ENCODE assay signal across 8 mouse cellular contexts in the genomic region with DNA sequence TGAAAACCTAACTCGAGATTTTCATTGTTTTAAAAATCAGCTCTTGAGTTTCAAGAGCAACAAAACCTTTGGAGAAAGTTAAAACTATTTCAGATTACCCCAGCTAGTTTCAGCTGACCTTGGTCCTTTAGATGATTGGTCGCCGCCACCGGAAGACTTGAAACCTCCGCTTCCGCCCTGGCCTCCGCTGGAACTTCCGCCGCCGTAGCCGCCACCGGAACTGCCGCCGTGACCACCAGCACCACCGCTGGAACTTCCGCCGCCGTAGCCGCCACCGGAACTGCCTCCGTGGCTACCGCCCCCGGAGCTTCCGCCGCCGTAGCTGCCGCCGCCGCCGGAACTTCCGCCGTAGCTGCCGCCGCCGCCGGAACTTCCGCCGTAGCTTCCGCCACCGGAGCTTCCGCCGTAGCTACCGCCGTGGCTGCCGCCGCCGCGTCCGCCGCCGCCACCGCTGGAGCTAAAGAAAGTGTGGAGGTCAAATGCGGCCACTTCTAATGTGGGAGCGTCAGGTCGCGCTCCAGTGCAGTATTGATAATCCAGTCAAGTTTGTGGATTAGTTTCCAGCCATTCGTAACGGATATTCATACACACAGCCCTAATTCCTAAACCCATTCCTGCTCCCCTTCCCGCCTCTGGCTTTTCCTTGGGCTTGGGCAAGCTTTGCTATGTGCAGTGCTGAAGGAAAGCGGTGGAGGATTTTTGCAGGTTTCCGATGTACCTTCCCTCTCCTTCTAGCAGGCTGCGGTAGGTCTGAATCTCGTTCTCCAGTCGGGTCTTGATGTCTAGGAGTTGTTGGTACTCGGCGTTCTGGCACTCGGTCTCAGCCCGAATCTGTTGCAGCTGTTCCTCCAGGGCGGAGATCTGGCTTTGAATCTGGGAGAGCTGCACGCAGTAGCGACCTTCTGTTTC. TPM values are rescaled to one million over a fixed set of nuclear protein-coding genes. Genes with fewer than 3 reads are reported as not detected.
DNase-seq lines count a peak whose midpoint lies in the region; ATAC-seq and TF ChIP-seq lines count a peak whose summit lies in the region.

No protein-coding gene starts in this region.

- H3K4me2 ChIP-seq in hindbrain, postnatal 0 days (ENCODE audit: low read depth, low read length) = peak overlapping the region; percentile 69

- 1% methylated on average over 71 of the region's 71 CpGs for WGBS in hindbrain, postnatal 0 days
- 5% methylated on average over 69 of the region's 71 CpGs for WGBS in macrophage (ENCODE audit: missing documents)

- no peaks in the 10 kb centered on the region for H3K9me3 ChIP-seq in hindbrain, postnatal 0 days (ENCODE audit: low read length)

- no peaks in the 10 kb centered on the region for H3K4me1 ChIP-seq in hindbrain, postnatal 0 days (ENCODE audit: insufficient read depth, low read length)

- peak; percentile 65 for DNase-seq in WW6 (ENCODE audit: low read depth, low spot score)
- DNase-seq in cerebellum, postnatal 36 days = peak; percentile 92 to 93
- DNase-seq in gastrocnemius, adult 2 months = peak; percentile 97
- peak; percentile 92 for DNase-seq in hindbrain, postnatal 0 days (ENCODE audit: low spot score)
- peak; percentile 89 to 91 for DNase-seq in left cerebral cortex, adult 2 months (ENCODE audit: extremely low spot score in 1 of 2, low spot score in 2 of 2)
- DNase-seq in retina, postnatal 7 days (ENCODE audit: low read depth, low spot score) = peak; percentile 73
- DNase-seq in urinary bladder, adult 18-20 months (ENCODE audit: low spot score in 2 of 2) = peak; percentile 64 to 87

- intact Hi-C loops in gastrocnemius, adult 2 months (cut with DNase I) = no loop called here
- intact Hi-C loops in left cerebral cortex, adult 2 months (cut with DNase I) = no loop called here

- no peak for TF ChIP-seq CTCF in gastrocnemius, adult 2 months (IDR thresholded peaks at IDR 0.05)
- no peak for TF ChIP-seq CTCF in hindbrain, postnatal 0 days (IDR thresholded peaks at IDR 0.05; ENCODE audit: low read depth)
- TF ChIP-seq CTCF in left cerebral cortex, adult 2 months (IDR thresholded peaks at IDR 0.05) = no peak

- H3K79me2 ChIP-seq in macrophage (ENCODE audit: inconsistent target) = no peaks in the 10 kb centered on the region

- no peaks in the 10 kb centered on the region for H3K36me3 ChIP-seq in hindbrain, postnatal 0 days (ENCODE audit: insufficient read depth, low read length)
- H3K36me3 ChIP-seq in macrophage (ENCODE audit: inconsistent target) = no peaks in the 10 kb centered on the region

- H3K9ac ChIP-seq in hindbrain, postnatal 0 days (replicated peaks; ENCODE audit: low read length) = peak overlapping the region; percentile 62

- no peaks in the 10 kb centered on the region for H3K27me3 ChIP-seq in hindbrain, postnatal 0 days (ENCODE audit: insufficient read depth, low read length)

- ATAC-seq in hindbrain, postnatal 0 days = peak; percentile 93

- H3K4me3 ChIP-seq in gastrocnemius, adult 2 months = peak overlapping the region; percentile 90
- peak overlapping the region; percentile 55 for H3K4me3 ChIP-seq in hindbrain, postnatal 0 days (ENCODE audit: low read length)
- H3K4me3 ChIP-seq in left cerebral cortex, adult 2 months = peak overlapping the region; percentile 71
- H3K4me3 ChIP-seq in macrophage (ENCODE audit: inconsistent target) = peak overlapping the region; percentile 47

- H3K27ac ChIP-seq in gastrocnemius, adult 2 months = peak overlapping the region; percentile 93
- peak overlapping the region; percentile 93 for H3K27ac ChIP-seq in hindbrain, postnatal 0 days
- peak overlapping the region; percentile 95 for H3K27ac ChIP-seq in left cerebral cortex, adult 2 months
- H3K27ac ChIP-seq in macrophage = 0 out of 2 replicates have a peak overlapping the region, but pooled peaks have one; percentile 32

RNA-seq across cellular contexts. Expression of gene Krt10, which starts 3.1 kb away (rescaled TPM):
- 1 to 10 TPM; 3.7 TPM for total RNA-seq in gastrocnemius, adult 2 months (2021)
- 1.7 and 1.9 TPM in 2 replicates for total RNA-seq in hindbrain, postnatal 0 days (2014; rRNA removed)
- 40.4 and 45.1 TPM in 2 replicates for polyA plus RNA-seq in hindbrain, postnatal 0 days (2015; fragmentation: Nextera tagmentation; extraction: Ambion mirVana)
- total RNA-seq in left cerebral cortex, adult 2 months (2021) = 10 to 100 TPM in 1 of 2 experiments, 1 to 10 TPM in 1; 9.6 to 10.1 TPM
- 1 to 10 TPM in 5 of 26 experiments, not detected in 21; 1.1 to 3.4 (median 2.0) TPM for total RNA-seq in macrophage (2018; cell fraction: chromatin; rRNA removed)
- total RNA-seq in macrophage (2018; cell fraction: cytosol; rRNA removed) = 1 to 10 TPM in 20 of 26 experiments, under 1 TPM in 6; 0.51 to 3.1 (median 1.5) TPM
- total RNA-seq in macrophage (2018; cell fraction: nucleus; rRNA removed) = 10 to 100 TPM in 2 of 26 experiments, 1 to 10 TPM in 18, under 1 TPM in 2, not detected in 4; 0.58 to 20.3 (median 2.7) TPM
- 1.2 to 2.7 TPM (median 2.0 TPM) in 3 replicates for polyA plus RNA-seq in macrophage (2018)

RNA-seq across cellular contexts. Expression of gene Krt28, which starts 11.4 kb away (rescaled TPM):
- total RNA-seq in gastrocnemius, adult 2 months (2021) = not detected
- 0.05 and 0.75 TPM in 2 replicates for total RNA-seq in hindbrain, postnatal 0 days (2014; rRNA removed)
- 0.58 and 0.67 TPM in 2 replicates for polyA plus RNA-seq in hindbrain, postnatal 0 days (2015; fragmentation: Nextera tagmentation; extraction: Ambion mirVana)
- not detected for total RNA-seq in left cerebral cortex, adult 2 months (2021)
- not detected for total RNA-seq in macrophage (2018; cell fraction: chromatin; rRNA removed)
- not detected for total RNA-seq in macrophage (2018; cell fraction: cytosol; rRNA removed)
- total RNA-seq in macrophage (2018; cell fraction: nucleus; rRNA removed) = not detected
- polyA plus RNA-seq in macrophage (2018) = not detected in 3 replicates

RNA-seq across cellular contexts. Expression of gene Krt27, which starts 35.2 kb away (rescaled TPM):
- total RNA-seq in gastrocnemius, adult 2 months (2021) = not detected
- 0.40 and 0.89 TPM in 2 replicates for total RNA-seq in hindbrain, postnatal 0 days (2014; rRNA removed)
- 0.34 and 0.35 TPM in 2 replicates for polyA plus RNA-seq in hindbrain, postnatal 0 days (2015; fragmentation: Nextera tagmentation; extraction: Ambion mirVana)
- total RNA-seq in left cerebral cortex, adult 2 months (2021) = not detected
- total RNA-seq in macrophage (2018; cell fraction: chromatin; rRNA removed) = not detected
- total RNA-seq in macrophage (2018; cell fraction: cytosol; rRNA removed) = not detected
- total RNA-seq in macrophage (2018; cell fraction: nucleus; rRNA removed) = not detected
- not detected in 3 replicates for polyA plus RNA-seq in macrophage (2018)

RNA-seq across cellular contexts. Expression of gene Krt12, which starts 36.0 kb away (rescaled TPM):
- total RNA-seq in gastrocnemius, adult 2 months (2021) = not detected
- total RNA-seq in hindbrain, postnatal 0 days (2014; rRNA removed) = 0.68 TPM in 2 replicates
- polyA plus RNA-seq in hindbrain, postnatal 0 days (2015; fragmentation: Nextera tagmentation; extraction: Ambion mirVana) = 0.50 and 0.53 TPM in 2 replicates
- 10 to 100 TPM in 1 of 2 experiments, 1 to 10 TPM in 1; 8.7 to 11.6 TPM for total RNA-seq in left cerebral cortex, adult 2 months (2021)
- not detected for total RNA-seq in macrophage (2018; cell fraction: chromatin; rRNA removed)
- not detected for total RNA-seq in macrophage (2018; cell fraction: cytosol; rRNA removed)
- total RNA-seq in macrophage (2018; cell fraction: nucleus; rRNA removed) = not detected
- polyA plus RNA-seq in macrophage (2018) = not detected in 3 replicates

RNA-seq across cellular contexts. Expression of gene Krt26, which starts 48.3 kb away (rescaled TPM):
- total RNA-seq in gastrocnemius, adult 2 months (2021) = not detected
- total RNA-seq in hindbrain, postnatal 0 days (2014; rRNA removed) = 0.50 and 0.99 TPM in 2 replicates
- polyA plus RNA-seq in hindbrain, postnatal 0 days (2015; fragmentation: Nextera tagmentation; extraction: Ambion mirVana) = 0.50 and 0.79 TPM in 2 replicates
- not detected for total RNA-seq in left cerebral cortex, adult 2 months (2021)
- total RNA-seq in macrophage (2018; cell fraction: chromatin; rRNA removed) = not detected
- total RNA-seq in macrophage (2018; cell fraction: cytosol; rRNA removed) = not detected
- not detected for total RNA-seq in macrophage (2018; cell fraction: nucleus; rRNA removed)
- not detected in 3 replicates for polyA plus RNA-seq in macrophage (2018)

Comparison
In these comparisons a context has a peak if more than half of its experiments do, and no peak if none do; other contexts are left out.
1. Peak in every context shown above with its lines: DNase-seq, ATAC-seq, H3K4me3 ChIP-seq and H3K27ac ChIP-seq.
2. H3K27ac ChIP-seq: peak in every context shown above with its lines; median percentile 95 in left cerebral cortex, adult 2 months; 93 in gastrocnemius, adult 2 months; 93 in hindbrain, postnatal 0 days; 32 in macrophage.